Mouse (Mus musculus) myocyte (in vitro differentiated cells): ENCODE data around the gene Ube4b.

ENCODE experiments used
- CEBPB ChIP-seq: IDR thresholded peaks from 2 replicates; pipeline ENCODE4 v1.6.1; 2011; ENCODE audit warnings: mild to moderate bottlenecking, moderate library complexity; ENCODE audit not compliant: poor library complexity, insufficient read depth, severe bottlenecking
- E2F4 ChIP-seq: IDR thresholded peaks from one replicate; pipeline ENCODE4 v1.6.1; 2011; ENCODE audit warnings: mild to moderate bottlenecking, control low read depth, moderate library complexity; ENCODE audit not compliant: insufficient read depth
- MAX ChIP-seq: IDR thresholded peaks from one replicate; pipeline ENCODE4 v1.6.1; 2011; ENCODE audit warnings: low read depth, mild to moderate bottlenecking, control low read depth
- MYOG ChIP-seq, 3 experiments: IDR thresholded peaks; one replicate each; pipeline ENCODE4 v1.6.1; 2011; ENCODE audit warnings: control low read depth in 2 of 3, low read depth in 2 of 3, mild to moderate bottlenecking in 2 of 3; ENCODE audit not compliant: insufficient read length in 2 of 3, control insufficient read depth in 1 of 3, insufficient read depth in 1 of 3
- POLR2A ChIP-seq: IDR thresholded peaks from one replicate; pipeline ENCODE4 v1.6.1; 2011; ENCODE audit warnings: low read depth, mild to moderate bottlenecking, control low read depth, moderate library complexity; ENCODE audit not compliant: insufficient read length
- POLR2AphosphoS2 ChIP-seq: IDR thresholded peaks from one replicate; pipeline ENCODE4 v1.6.1; 2011; ENCODE audit warnings: low read depth, control low read depth; ENCODE audit not compliant: insufficient read length
- REST ChIP-seq: IDR thresholded peaks from one replicate; pipeline ENCODE4 v1.6.1; 2011; ENCODE audit warnings: mild to moderate bottlenecking, control low read depth, moderate library complexity; ENCODE audit not compliant: insufficient read depth, insufficient read length
- TCF12 ChIP-seq: IDR thresholded peaks from one replicate; pipeline ENCODE4 v1.6.1; 2011; ENCODE audit warnings: mild to moderate bottlenecking, control low read depth; ENCODE audit not compliant: poor library complexity, insufficient read depth, severe bottlenecking
- USF1 ChIP-seq: IDR thresholded peaks from one replicate; pipeline ENCODE4 v1.6.1; 2011; ENCODE audit warnings: low read depth, mild to moderate bottlenecking, control low read depth, moderate library complexity

DNA sequence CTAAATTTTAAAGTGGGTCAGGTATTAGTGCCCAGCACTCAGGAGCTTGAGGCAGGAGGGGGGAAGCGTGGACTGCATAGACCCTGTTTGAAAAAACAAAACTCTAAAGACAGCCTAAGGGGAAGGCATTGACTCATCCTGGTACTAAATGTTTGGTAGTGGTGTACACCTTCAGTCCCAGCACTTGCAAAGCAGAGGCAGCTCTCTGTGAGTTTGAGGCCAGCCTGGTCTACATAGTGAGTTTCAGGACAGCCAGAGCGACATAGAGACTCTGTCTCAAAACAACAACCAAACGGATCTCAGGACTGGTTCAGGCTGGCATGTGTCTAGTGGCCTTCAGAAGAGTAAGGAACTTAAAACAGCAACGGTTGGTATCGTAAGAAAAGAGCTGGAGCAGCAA is 123.8 kb downstream of the Ube4b start:
- no peak for TF ChIP-seq MYOG (IDR thresholded peaks at IDR 0.05; ENCODE audit: control insufficient read depth in 1 of 3, insufficient read depth in 1 of 3, insufficient read length in 2 of 3, low read depth in 2 of 3)
- no peak for TF ChIP-seq POLR2A
- no peak for TF ChIP-seq TCF12
- no peak for TF ChIP-seq USF1
- no peak for TF ChIP-seq REST
- no peak for TF ChIP-seq E2F4
- no peak for TF ChIP-seq CEBPB
- TF ChIP-seq POLR2AphosphoS2: no peak
- TF ChIP-seq MAX: no peak
